Mouse (Mus musculus): Measurements from ENCODE around the gene Drc3.
"Not testable (repeated sequence)": the region's sequence is repeated elsewhere in the genome, so short reads cannot be mapped to it uniquely, and the experiment has no call there.

The Drc3 gene

DNA sequence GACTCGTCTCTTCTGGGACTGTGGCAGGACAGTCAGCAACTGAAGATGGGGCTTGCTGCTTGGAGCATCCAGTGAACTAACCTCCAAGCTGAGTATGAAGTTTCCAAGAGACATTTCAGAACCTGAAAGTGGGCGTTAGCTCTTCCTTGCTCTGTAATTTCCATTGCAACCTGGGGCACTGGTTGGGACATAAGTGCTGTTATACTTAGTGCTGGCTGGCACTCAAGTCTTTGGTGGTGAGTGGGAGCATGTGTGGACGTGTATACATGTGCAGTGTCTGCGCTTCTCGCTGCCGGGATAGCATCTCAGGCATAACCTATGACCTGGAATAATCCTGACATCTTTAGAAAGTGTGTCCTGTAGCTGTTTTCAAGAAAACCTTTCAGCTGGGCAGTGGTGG, 38.2 kb downstream of the Drc3 start:
- no peak for DNase-seq (ENCODE audit: low read depth, low spot score)

DNA sequence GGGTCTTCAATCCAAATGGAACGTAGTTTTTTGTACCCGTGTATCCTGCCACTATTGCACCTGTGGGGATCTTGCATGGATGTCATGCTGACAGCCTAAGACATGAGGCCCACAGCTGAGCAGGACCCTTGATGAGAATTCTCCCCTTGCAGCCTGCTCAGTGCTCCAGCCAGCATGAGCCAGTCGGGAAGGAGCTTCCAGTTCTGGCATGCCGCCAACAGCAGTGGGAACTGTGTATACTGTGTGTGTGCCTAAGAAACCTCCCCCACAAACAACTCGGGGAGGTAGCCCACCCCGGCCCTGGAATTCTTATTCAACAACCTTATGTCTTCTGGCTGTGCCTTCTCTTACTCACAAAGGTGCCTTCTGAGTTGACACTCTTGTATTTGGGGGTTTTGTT, 43.4 kb downstream of the Drc3 start:
- DNase-seq (ENCODE audit: low read depth, low spot score): no peak

DNA sequence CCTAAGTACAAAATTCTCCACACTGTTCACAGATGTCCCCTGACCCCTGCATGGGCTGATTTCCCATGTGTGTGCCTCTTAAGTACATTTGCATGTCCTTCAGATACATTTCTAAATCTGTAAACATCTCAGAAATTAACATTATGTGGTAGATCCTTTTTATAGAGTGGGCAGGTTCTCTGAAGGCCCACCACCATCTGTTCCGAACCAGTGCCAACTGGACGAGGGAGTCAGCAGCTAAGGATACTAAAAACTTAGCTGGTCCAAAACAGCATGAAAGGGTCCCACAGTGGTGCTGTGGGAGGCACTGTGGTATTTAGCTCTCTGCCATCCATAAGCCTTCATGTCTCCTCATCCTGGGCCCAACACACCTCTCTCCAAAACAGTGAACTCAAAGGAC, 44.0 kb downstream of the Drc3 start:
- DNase-seq (ENCODE audit: low read depth, low spot score): no peak

DNA sequence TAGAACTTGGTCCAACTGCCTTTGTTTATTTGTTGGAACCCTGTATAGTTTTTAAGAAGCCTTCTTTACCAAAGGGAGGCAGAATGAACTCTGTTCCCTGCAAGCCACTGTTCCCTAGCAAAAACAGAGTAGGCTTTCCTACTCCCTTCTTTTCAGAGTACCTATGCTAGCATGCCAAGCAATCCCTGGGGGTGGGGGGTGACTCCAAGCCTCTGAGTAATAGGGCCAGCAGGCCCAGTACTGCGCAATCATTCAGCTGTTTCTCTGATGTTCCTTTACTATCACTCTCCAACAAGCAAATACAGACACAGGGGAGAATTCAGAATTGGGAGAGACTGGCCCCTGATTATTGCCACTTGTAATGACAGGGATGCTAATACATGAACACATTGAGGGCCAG, 53.5 kb downstream of the Drc3 start:
- DNase-seq (ENCODE audit: low read depth, low spot score): no peak

DNA sequence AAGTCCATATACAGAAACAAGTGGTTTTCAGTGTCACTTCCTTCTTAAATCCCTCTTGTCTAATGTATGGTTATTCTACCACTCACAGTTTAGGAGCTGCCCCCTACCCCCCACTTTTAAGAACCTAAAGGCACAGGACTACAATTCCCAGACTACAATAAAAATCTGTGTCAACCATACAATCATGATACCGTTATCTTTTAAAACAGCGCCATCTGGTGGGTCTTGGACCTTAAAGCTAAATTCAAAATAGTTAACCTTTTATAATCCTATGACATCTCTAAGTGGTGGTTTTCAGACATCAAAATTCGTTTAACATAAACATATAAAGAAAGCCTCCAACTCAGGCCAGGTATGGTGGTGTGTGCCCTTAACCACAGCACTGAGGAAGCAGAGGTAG, 59.0 kb downstream of the Drc3 start:
- peak; percentile 64 for DNase-seq (ENCODE audit: low read depth, low spot score)

DNA sequence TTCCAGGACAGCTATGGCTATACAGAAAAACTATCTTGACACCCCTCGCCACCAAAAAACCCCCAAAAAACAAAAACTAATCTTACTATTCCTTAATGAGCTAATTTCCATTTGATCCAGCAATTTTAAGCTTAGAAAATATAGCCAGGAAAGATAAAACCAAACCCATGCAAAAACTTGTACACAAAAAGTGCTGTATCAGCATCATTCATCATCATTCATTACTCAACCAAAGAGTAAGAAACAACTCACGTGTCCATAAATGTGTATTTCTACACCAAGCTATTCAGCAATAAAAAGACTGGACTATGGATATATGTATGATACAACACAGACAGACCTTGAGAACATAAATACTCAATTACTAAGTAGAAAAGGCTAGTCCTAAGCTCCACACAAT, 59.8 kb downstream of the Drc3 start:
- DNase-seq (ENCODE audit: low read depth, low spot score): no peak

DNA sequence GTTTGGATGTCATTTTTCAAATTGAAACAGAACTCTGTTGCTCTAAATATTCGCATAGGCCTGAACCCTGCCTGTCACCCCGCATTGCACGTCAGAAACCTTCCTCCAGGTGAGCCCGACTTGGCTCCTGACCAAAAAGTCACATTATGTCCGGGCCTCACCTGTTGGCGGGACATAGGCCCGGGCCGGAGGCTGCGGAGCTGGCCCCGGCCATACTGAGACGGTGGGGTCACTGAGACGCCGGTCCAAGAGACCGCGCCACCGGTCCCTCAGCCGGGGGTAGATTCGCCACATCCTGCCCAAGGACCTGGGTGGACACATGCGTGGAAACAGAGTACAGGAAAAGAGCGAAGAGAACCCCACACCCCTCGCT, 63.4 kb downstream of the Drc3 start:
- no peak for DNase-seq (ENCODE audit: low read depth, low spot score)

DNA sequence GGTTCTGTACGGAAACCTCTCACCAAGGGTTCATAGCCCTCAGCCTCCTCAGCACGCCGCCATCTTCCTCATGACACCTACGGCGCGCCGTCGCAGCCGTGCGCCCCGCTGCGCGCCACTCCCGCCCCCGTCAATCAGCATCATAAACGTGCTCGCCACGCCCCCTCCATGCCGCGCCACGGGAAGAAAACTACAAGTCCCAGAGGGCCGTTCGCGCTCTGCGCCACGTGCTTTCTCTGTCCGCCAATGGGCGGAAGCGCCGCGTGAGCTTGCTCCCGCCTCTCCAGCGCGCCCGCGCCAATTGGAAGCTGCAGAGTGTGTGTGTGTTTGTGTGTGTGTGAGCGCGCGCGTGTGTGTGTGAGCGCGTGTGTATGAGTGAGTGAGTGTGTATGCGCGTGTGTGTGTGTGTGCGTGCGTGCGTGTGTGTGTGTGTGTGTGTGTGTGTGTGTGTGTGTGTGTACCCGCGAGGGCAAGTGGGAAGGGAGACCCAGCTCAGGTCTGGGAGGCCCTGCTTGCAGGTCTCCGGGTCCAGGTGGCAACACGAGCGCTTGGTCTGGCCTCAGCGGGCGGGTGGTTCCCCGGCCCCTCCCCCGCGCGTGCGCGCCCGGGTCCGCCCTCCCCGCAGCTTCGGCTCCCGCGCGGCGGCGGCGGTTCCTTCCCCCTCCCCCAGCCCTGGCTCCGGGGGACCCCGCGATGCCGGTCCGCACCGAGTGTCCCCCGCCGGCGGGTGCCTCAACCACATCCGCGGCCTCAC, 64.0 kb downstream of the Drc3 start, which contains the start of gene Gid4:
TSS of gene Gid4 (plus strand) at position 183 of the 754 bp plus-strand sequence.
- DNase-seq (ENCODE audit: low read depth, low spot score): peak; percentile 100

DNA sequence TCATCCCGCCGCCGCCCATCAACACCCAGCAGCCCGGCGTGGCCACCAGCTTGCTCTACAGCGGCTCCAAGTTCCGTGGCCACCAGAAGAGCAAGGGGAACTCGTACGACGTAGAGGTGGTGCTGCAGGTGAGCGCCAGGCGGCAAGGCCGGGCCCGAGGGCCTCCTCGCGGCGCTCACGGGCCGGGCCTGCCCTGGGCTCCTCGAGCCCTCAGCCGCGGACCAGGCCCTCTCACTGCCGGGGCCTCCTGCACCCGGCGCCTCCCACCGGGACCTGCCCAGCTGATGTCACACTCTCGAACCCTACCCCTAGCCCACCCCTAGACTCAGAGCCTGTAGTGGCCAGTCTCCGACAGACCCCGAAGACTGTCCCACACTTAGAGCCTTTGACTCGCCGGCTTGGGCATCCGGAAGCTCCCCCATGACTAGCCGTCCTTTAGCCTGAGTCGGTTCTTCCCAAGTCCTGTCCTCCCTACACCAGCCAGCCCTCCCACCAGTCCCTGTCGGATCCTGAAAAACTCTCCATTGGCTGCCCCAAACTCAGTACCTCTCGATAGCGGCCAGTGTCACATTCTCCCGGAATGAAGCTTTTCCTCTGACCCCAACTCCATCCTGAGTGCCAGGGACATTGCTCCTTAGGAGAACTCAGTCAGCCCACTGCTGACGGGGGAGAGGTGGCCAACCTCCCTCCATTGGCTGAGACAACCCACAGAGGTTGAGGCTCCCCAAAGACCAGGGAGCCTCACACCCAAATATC, 64.8 kb downstream of the Drc3 start, which contains the start of gene Atpaf2:
TSS of gene Atpaf2 (minus strand) at position 741 of the 756 bp plus-strand sequence.
- DNase-seq (ENCODE audit: low read depth, low spot score): peak; percentile 14

DNA sequence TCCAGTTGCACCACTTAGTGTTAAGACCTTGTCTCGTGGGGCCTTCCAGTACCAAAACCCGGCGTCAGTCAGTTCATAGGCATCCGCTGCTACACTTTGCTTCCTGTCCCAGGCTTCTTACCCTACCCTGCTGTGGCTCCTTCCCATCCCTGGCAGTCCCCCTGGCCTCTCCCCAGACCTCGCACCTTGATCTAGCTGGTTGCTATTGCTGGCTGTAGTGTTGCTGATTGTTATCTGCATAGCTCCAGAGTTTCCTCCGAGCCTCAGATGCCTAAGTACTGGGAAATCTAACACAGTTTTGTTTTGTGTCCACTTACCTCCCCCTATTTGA, 65.3 kb downstream of the Drc3 start:
- no peak for DNase-seq (ENCODE audit: low read depth, low spot score)

DNA sequence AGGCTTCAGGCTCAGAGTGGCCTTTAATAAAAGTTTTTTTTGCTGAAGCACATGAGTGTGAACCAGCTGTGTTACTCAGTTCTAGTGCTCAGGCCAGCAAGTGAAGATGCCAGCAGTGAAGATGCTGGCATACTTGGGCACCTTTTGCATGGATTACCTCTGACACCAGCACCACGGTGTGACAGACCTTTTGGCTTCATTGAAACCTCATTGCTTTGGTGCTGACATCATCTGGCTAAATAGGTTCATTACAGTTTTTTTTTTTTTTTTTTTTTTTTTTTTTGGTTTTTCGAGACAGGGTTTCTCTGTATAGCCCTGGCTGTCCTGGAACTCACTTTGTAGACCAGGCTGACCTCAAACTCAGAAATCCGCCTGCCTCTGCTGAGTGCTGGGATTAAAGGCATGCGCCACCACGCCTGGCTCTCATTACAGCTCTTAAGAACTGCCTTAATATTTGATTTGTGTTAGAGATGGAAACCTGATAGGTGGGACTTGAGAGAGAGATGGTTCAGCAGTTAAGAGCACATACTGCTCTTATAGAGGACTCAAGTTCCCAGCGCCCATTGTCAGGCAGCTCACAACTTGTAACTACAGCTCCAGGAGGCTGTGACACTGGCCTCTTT, 69.0 kb downstream of the Drc3 start:
- DNase-seq (ENCODE audit: low read depth, low spot score): no peak

DNA sequence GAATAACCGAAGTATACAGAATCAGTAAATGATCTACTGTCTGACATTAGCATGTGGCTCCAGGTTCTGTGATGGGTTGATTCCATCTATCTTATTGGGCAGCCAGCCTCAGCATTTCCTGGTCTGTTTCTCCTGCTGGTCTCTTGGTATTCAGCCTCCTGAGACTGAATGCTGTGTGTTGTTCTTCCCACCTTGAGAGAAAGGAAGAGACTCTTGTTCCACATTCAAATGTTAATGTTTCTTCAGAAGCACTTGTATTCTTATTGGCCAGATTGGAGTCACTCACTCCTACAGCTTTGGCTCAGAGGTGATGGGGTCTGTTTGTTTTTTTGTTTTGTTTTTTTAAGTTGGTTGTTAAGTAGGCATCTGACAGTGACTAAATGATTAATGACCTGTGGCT, 69.9 kb downstream of the Drc3 start:
- DNase-seq (ENCODE audit: low read depth, low spot score): no peak

DNA sequence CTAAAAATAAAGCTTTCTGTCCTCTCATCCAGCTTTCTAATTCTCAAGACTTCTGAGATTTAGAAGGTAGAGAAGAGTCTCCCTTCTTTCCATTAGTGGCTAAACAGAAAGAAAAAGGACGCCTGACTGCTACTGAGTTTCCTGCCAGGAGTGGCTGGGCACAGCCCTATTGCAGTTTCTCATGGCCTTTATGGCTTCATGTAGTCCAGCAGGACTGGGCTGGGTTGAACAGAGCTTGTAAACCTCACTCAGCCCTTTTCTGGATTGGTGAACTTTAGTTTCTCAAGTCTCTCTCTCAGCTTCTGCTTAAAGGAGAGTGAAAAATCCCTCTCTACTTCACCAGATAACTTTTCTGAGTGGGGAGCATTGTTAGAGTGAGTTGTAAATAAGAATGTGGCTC, 73.3 kb downstream of the Drc3 start:
- DNase-seq (ENCODE audit: low read depth, low spot score): no peak

DNA sequence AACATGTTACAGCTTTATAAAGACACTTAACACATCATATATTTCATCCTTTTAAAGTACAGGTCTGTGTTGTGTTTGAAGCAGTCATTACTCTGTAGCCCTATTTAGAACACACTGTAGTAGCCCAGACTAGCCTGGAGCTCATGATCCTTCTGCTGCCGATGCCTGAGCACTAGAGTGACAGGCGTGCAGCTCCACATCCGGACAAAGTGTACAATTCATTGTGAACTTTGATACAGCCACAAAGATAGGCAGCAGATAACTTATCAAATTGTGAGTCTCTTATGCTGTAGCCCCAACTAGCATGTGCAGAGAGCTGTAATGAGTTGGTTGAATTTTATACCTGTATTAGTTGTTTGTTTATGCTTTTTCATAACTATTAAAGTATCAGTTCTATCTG, 74.5 kb downstream of the Drc3 start:
- no peak for DNase-seq (ENCODE audit: low read depth, low spot score)

DNA sequence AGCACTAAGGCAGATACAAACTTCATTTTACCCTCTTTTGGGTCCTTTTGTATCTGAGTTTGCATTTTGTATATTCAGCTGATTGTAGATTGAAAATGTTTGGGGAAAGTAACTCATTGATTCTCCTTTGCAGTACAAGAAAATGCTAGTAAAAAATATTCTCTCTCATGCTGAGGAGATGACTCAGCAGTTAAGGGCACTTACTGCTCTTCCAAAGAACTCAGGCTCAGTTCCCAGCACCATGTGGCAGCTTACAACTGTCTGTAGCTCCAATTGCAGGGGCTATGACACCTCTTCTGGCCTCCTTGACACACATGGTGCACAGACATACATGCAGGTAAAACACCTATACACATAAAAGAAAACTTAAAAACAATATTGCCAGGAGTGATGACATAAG, 80.4 kb downstream of the Drc3 start:
- DNase-seq (ENCODE audit: low read depth, low spot score): no peak

DNA sequence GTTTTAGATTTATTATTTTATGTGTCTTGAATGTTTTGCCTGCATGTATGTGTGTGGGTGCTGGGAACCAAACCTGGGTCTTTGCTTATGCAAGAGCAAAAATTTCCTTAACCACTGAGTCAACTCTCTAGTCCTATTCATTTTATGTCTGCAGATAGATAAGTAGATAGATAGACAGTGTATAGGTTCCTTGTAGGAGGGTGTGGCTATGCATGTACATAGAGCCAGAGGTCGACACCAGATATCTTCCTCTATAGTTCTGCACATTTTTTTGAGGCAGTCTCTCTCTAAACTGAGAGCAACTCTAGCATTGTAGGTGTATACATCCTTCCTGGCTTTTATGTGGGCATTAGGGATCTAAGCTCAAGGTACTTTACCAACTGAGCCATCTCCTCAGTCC, 82.0 kb downstream of the Drc3 start:
- no peak for DNase-seq (ENCODE audit: low read depth, low spot score)

DNA sequence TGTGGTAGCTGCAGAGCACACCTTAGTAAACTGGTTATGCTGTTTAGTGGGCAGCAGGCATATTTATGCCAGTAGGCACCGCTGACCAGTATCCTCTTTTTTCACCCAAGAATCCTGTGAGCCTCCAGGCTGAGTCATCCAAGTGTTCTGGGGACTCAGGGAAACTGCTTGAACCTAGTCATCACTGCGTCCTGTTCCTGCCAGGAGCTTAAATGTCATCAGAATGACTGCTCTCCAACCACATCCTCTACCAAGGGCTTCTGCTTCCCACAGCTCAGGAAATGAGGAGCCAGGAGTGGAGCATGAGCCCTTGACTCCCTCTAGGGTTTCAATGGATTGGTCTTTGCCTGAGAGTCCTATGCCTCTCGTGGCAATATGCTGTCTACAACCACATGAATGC, 83.5 kb downstream of the Drc3 start:
- no peak for DNase-seq (ENCODE audit: low read depth, low spot score)

DNA sequence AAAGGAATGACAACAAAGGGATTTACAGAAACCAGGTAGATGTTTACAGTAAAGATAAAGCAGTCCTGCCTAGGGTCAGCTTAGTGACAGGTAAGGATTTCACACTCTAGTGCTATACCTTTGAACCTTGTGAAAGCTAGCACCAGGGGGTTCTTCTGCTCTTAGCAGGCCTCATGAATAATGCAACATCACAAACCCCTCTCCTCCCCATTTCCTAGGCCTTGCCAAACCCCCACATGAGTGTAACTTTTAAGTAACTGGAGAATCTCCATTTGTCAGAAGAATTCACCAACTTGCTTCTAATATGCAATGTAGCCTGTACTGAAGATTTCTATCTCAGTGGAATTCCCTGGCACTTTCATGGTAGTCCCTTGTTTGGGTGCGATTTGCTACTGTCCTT, 86.5 kb downstream of the Drc3 start:
- DNase-seq (ENCODE audit: low read depth, low spot score): not testable (repeated sequence)

DNA sequence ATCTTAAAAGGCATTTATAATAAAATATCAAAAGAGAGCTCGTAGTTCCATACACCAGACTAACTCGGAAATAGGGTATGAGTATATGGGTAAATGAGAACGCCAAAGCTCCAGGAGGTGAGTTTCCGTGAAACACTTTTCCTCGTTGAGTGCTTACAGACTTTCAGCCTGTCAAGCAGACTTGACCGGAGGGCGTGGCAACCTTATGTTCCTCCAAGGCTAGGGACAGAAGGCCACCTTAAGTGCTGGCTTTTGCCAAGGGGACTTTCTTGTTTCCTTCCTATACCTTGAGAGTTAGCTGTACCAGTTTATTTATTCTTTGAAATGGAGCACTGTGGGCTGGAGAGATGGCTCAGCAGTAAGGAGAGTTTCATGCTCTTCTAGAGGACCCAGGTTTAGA, 87.0 kb downstream of the Drc3 start:
- DNase-seq (ENCODE audit: low read depth, low spot score): no peak

DNA sequence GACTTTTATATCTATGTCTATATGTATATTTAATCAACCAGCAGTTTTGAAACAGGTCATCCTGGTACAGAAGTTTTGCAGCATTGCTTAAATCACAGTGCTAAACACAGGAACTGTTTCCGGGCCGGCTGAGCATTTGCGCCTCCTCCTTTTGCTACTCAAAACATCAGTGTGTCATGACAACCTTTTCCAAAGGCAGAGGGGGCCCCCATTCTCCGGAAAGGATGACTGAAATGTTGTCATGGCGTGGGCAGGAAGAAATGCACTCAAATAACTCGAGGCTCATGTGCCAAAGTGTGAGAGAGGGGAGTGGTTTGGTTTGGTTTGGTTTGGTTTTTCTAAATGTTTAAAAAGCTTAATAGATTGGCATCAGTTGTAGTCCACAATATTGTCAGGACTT, 89.8 kb downstream of the Drc3 start:
- DNase-seq (ENCODE audit: low read depth, low spot score): no peak

Data from embryo, embryonic 11.5 days (tissue).